Mouse (Mus musculus) heart, postnatal 0 days (tissue): ENCODE measurements around the gene Map3k12.

Source experiments
- CTCF ChIP-seq: IDR thresholded peaks from 2 replicates; pipeline ENCODE4 v1.5.1; 2016; ENCODE audit warnings: antibody characterized with exemption, control low read depth, low read depth
- EP300 ChIP-seq: IDR thresholded peaks from 2 replicates; pipeline ENCODE4 v1.6.1; 2016; ENCODE audit warnings: antibody characterized with exemption, low read depth

- TF ChIP-seq CTCF (peak; percentile 46), EP300 (no peak)
Observed at GRCm38 (mm10) chr15:102527936-102528335, 11.1 kb upstream of the Map3k12 start.
